17 mouse cellular contexts compared by ENCODE assay signal in genomic region chr9:37998581-37999204, GRCm38 (mm10). TPM values are rescaled to one million over a fixed set of nuclear protein-coding genes. Genes with fewer than 3 reads are reported as not detected.
DNase-seq lines count a peak whose midpoint lies in the region; ATAC-seq and TF ChIP-seq lines count a peak whose summit lies in the region.
"Had no signal": no experiment of that assay in that cellular context is flagged by ENCODE, and none has a peak within 500 bp of the region (broad histone marks: within the 10 kb centered on the region; RNA-seq: fewer than 3 reads in every experiment).

No protein-coding gene starts in this region.

- 22% methylated on average over 2 of the region's 2 CpGs for WGBS in intestine, postnatal 0 days
- WGBS in intestine, embryonic 15.5 days: 30% methylated on average over 2 of the region's 2 CpGs
- 43% methylated on average over 2 of the region's 2 CpGs for WGBS in embryonic facial prominence, embryonic 14.5 days
- WGBS in limb, embryonic 10.5 days: 61% methylated on average over 2 of the region's 2 CpGs

- no peaks in the 10 kb centered on the region for H3K36me3 ChIP-seq in intestine, postnatal 0 days (ENCODE audit: control insufficient read depth, insufficient read depth)
- no peaks in the 10 kb centered on the region for H3K36me3 ChIP-seq in intestine, embryonic 15.5 days
- no peaks in the 10 kb centered on the region for H3K36me3 ChIP-seq in ES-E14 (ENCODE audit: control insufficient read depth, insufficient read depth, low read length, poor library complexity, severe bottlenecking)
- H3K36me3 ChIP-seq in embryonic facial prominence, embryonic 14.5 days (ENCODE audit: control insufficient read depth, insufficient read depth, low read length): no peaks in the 10 kb centered on the region
- no peaks in the 10 kb centered on the region for H3K36me3 ChIP-seq in limb, embryonic 10.5 days
- H3K36me3 ChIP-seq: liver, embryonic 12.5 days had no signal

- no peak overlapping the region for H3K4me2 ChIP-seq in intestine, postnatal 0 days (replicated peaks; ENCODE audit: low read depth)
- H3K4me2 ChIP-seq in intestine, embryonic 15.5 days (replicated peaks): no peak overlapping the region
- no peak overlapping the region for H3K4me2 ChIP-seq in embryonic facial prominence, embryonic 14.5 days (ENCODE audit: low read depth, low read length)
- H3K4me2 ChIP-seq: liver, embryonic 12.5 days had no signal

- no peak overlapping the region for H3K4me3 ChIP-seq in intestine, postnatal 0 days (ENCODE audit: low read depth, low read length)
- no peak overlapping the region for H3K4me3 ChIP-seq in intestine, embryonic 15.5 days (replicated peaks)
- H3K4me3 ChIP-seq in ES-E14 (ENCODE audit: insufficient read depth in 1 of 2, low read depth in 1 of 2, low read length in 2 of 2, poor library complexity in 1 of 2, severe bottlenecking in 1 of 2): no peak overlapping the region
- H3K4me3 ChIP-seq in embryonic facial prominence, embryonic 14.5 days (ENCODE audit: low read depth, low read length): no peak overlapping the region
- no peak overlapping the region for H3K4me3 ChIP-seq in limb, embryonic 10.5 days
- H3K4me3 ChIP-seq: liver, embryonic 12.5 days; myocyte had no signal

- ATAC-seq in intestine, postnatal 0 days: no peak
- ATAC-seq in intestine, embryonic 15.5 days: no peak
- ATAC-seq in embryonic facial prominence, embryonic 14.5 days (ENCODE audit: low read depth): no peak
- ATAC-seq: liver, embryonic 12.5 days had no signal

- H3K9ac ChIP-seq in intestine, postnatal 0 days (ENCODE audit: low read depth, low read length): no peak overlapping the region
- no peak overlapping the region for H3K9ac ChIP-seq in intestine, embryonic 15.5 days
- no peak overlapping the region for H3K9ac ChIP-seq in ES-E14 (ENCODE audit: insufficient read depth, low read depth, low read length, poor library complexity, severe bottlenecking)
- no peak overlapping the region for H3K9ac ChIP-seq in embryonic facial prominence, embryonic 14.5 days (ENCODE audit: low read depth, low read length)
- H3K9ac ChIP-seq: liver, embryonic 12.5 days had no signal

- peak; percentile 54 for TF ChIP-seq CTCF in intestine, postnatal 0 days (IDR thresholded peaks at IDR 0.05; ENCODE audit: low read depth)

- no peaks in the 10 kb centered on the region for H3K27me3 ChIP-seq in intestine, postnatal 0 days (replicated peaks; ENCODE audit: control insufficient read depth, insufficient read depth, low read length)
- no peaks in the 10 kb centered on the region for H3K27me3 ChIP-seq in intestine, embryonic 15.5 days (replicated peaks)
- H3K27me3 ChIP-seq in embryonic facial prominence, embryonic 14.5 days (replicated peaks; ENCODE audit: control insufficient read depth, insufficient read depth, low read length): no peaks in the 10 kb centered on the region
- no peaks in the 10 kb centered on the region for H3K27me3 ChIP-seq in limb, embryonic 10.5 days (ENCODE audit: low read depth, poor library complexity, severe bottlenecking)
- H3K27me3 ChIP-seq: liver, embryonic 12.5 days had no signal

- no peaks in the 10 kb centered on the region for H3K4me1 ChIP-seq in intestine, postnatal 0 days (replicated peaks; ENCODE audit: control insufficient read depth, insufficient read depth, low read length)
- no peaks in the 10 kb centered on the region for H3K4me1 ChIP-seq in intestine, embryonic 15.5 days (replicated peaks)
- H3K4me1 ChIP-seq in ES-E14 (ENCODE audit: control insufficient read depth in 2 of 2, insufficient read depth in 2 of 2, low read length in 2 of 2, poor library complexity in 1 of 2): no peaks in the 10 kb centered on the region
- H3K4me1 ChIP-seq in embryonic facial prominence, embryonic 14.5 days (ENCODE audit: control insufficient read depth, insufficient read depth, low read length): no peaks in the 10 kb centered on the region
- no peaks in the 10 kb centered on the region for H3K4me1 ChIP-seq in limb, embryonic 10.5 days
- H3K4me1 ChIP-seq: liver, embryonic 12.5 days had no signal

- H3K9me3 ChIP-seq in intestine, postnatal 0 days (ENCODE audit: control insufficient read depth): no peaks in the 10 kb centered on the region
- H3K9me3 ChIP-seq in intestine, embryonic 15.5 days: no peaks in the 10 kb centered on the region
- no peaks in the 10 kb centered on the region for H3K9me3 ChIP-seq in ES-E14 (ENCODE audit: control insufficient read depth, insufficient read depth, low read depth, low read length)
- no peaks in the 10 kb centered on the region for H3K9me3 ChIP-seq in embryonic facial prominence, embryonic 14.5 days (ENCODE audit: control insufficient read depth, low read length)
- no peaks in the 10 kb centered on the region for H3K9me3 ChIP-seq in limb, embryonic 10.5 days (replicated peaks)
- H3K9me3 ChIP-seq: liver, embryonic 12.5 days had no signal

- in situ Hi-C loops in ES-E14 (cut with MboI; ENCODE audit: low sequenced_read_pairs in 2 of 2, unreplicated experiment in 2 of 2): no loop called here

- DNase-seq in 416B (ENCODE audit: low read depth) (peak; percentile 19), ES-E14 (ENCODE audit: low read depth, low spot score) (peak; percentile 4)
- DNase-seq in embryonic facial prominence, embryonic 14.5 days (ENCODE audit: low spot score): peak; percentile 14
- no peak for DNase-seq in gastrocnemius, postnatal 4 days (ENCODE audit: low spot score in 2 of 2)
- no peak for DNase-seq in limb, embryonic 10.5 days (ENCODE audit: low spot score)
- DNase-seq: cerebellum, postnatal 25 days; heart, postnatal 4 days; kidney, adult 8-10 months; lung, postnatal 36 days; right cerebral cortex, postnatal 25 days had no signal

- no peak overlapping the region for H3K27ac ChIP-seq in intestine, postnatal 0 days (ENCODE audit: low read depth, low read length)
- H3K27ac ChIP-seq in intestine, embryonic 15.5 days: no peak overlapping the region
- no peak overlapping the region for H3K27ac ChIP-seq in ES-E14 (ENCODE audit: insufficient read depth, low read depth, low read length, poor library complexity, severe bottlenecking)
- H3K27ac ChIP-seq in embryonic facial prominence, embryonic 14.5 days (replicated peaks; ENCODE audit: low read depth, low read length): no peak overlapping the region
- no peak overlapping the region for H3K27ac ChIP-seq in limb, embryonic 10.5 days
- H3K27ac ChIP-seq: liver, embryonic 12.5 days had no signal

TF ChIP-seq in ES-E14, 5 proteins besides CTCF, POLR2A, EP300 and RAD21:
- TF ChIP-seq HCFC1 (IDR thresholded peaks at IDR 0.05; ENCODE audit: borderline replicate concordance, insufficient read depth, low read length) (no peak), ZC3H11A (IDR thresholded peaks at IDR 0.05; ENCODE audit: borderline replicate concordance, low read depth, low read length) (no peak), ZNF384 (IDR thresholded peaks at IDR 0.05; ENCODE audit: low read depth, low read length) (no peak), CHD2 (IDR thresholded peaks at IDR 0.05; ENCODE audit: low read depth, low read length) (no peak)

RNA-seq across cellular contexts. Expression of gene Olfr881, which starts 7.1 kb away (rescaled TPM):
- polyA plus RNA-seq in intestine, postnatal 0 days (2015; fragmentation: Nextera tagmentation; extraction: Ambion mirVana): not detected in 2 replicates
- polyA plus RNA-seq in intestine, embryonic 15.5 days (2015; fragmentation: Nextera tagmentation; extraction: Ambion mirVana): not detected in 2 replicates
- 1.0 TPM in 2 replicates for total RNA-seq in ES-E14 (2012; rRNA removed)
- not detected in 2 replicates for polyA plus RNA-seq in embryonic facial prominence, embryonic 14.5 days (2014; fragmentation: Nextera tagmentation; extraction: Ambion mirVana)
- total RNA-seq in gastrocnemius, postnatal 4 days (2021): not detected
- polyA plus RNA-seq in limb, embryonic 10.5 days (2016; fragmentation: Nextera tagmentation; extraction: Ambion mirVana): not detected in 2 replicates
- total RNA-seq: heart, adult 8-10 months; heart, postnatal 4 days; layer of hippocampus, adult 18-20 months; left cerebral cortex, postnatal 10 days had no signal
- polyA plus RNA-seq: liver, embryonic 12.5 days; myocyte had no signal

RNA-seq across cellular contexts. Expression of gene Olfr883, which starts 26.9 kb away (rescaled TPM):
- polyA plus RNA-seq in intestine, postnatal 0 days (2015; fragmentation: Nextera tagmentation; extraction: Ambion mirVana): not detected in 2 replicates
- not detected in 2 replicates for polyA plus RNA-seq in intestine, embryonic 15.5 days (2015; fragmentation: Nextera tagmentation; extraction: Ambion mirVana)
- total RNA-seq in ES-E14 (2012; rRNA removed): not detected in 2 replicates
- polyA plus RNA-seq in embryonic facial prominence, embryonic 14.5 days (2014; fragmentation: Nextera tagmentation; extraction: Ambion mirVana): not detected in 2 replicates
- not detected for total RNA-seq in gastrocnemius, postnatal 4 days (2021)
- polyA plus RNA-seq in limb, embryonic 10.5 days (2016; fragmentation: Nextera tagmentation; extraction: Ambion mirVana): not detected in 2 replicates
- total RNA-seq: heart, adult 8-10 months; heart, postnatal 4 days; layer of hippocampus, adult 18-20 months; left cerebral cortex, postnatal 10 days had no signal
- polyA plus RNA-seq: liver, embryonic 12.5 days; myocyte had no signal

RNA-seq across cellular contexts. Expression of gene Olfr884, which starts 47.7 kb away (rescaled TPM):
- polyA plus RNA-seq in intestine, postnatal 0 days (2015; fragmentation: Nextera tagmentation; extraction: Ambion mirVana): not detected in 2 replicates
- polyA plus RNA-seq in intestine, embryonic 15.5 days (2015; fragmentation: Nextera tagmentation; extraction: Ambion mirVana): not detected in 2 replicates
- 0.05 TPM in 1 of 2 replicates, not detected in the other for total RNA-seq in ES-E14 (2012; rRNA removed)
- polyA plus RNA-seq in embryonic facial prominence, embryonic 14.5 days (2014; fragmentation: Nextera tagmentation; extraction: Ambion mirVana): 0.13 and 0.14 TPM in 2 replicates
- total RNA-seq in gastrocnemius, postnatal 4 days (2021): not detected
- not detected in 2 replicates for polyA plus RNA-seq in limb, embryonic 10.5 days (2016; fragmentation: Nextera tagmentation; extraction: Ambion mirVana)
- total RNA-seq: heart, adult 8-10 months; heart, postnatal 4 days; layer of hippocampus, adult 18-20 months; left cerebral cortex, postnatal 10 days had no signal
- polyA plus RNA-seq: liver, embryonic 12.5 days; myocyte had no signal

Comparison
In these comparisons a context has a peak if more than half of its experiments do, and no peak if none do; other contexts are left out.
1. DNase-seq: peak in 416B (single experiment), ES-E14 (single experiment) and embryonic facial prominence, embryonic 14.5 days (single experiment); none in gastrocnemius, postnatal 4 days (0 of 2) and limb, embryonic 10.5 days (single experiment).